Mouse (Mus musculus) ES-Bruce4 (cell line): ENCODE measurements around the gene Amot.

Experiments
- CTCF ChIP-seq: IDR thresholded peaks from one replicate; pipeline ENCODE4 v1.8.1; 2011; ENCODE audit warnings: low read depth, low read length
- EP300 ChIP-seq: IDR thresholded peaks from 2 replicates; pipeline ENCODE4 v1.6.1; 2011; ENCODE audit warnings: low read depth, low read length; ENCODE audit not compliant: insufficient read depth
- POLR2A ChIP-seq: IDR thresholded peaks from one replicate; pipeline ENCODE4 v1.8.1; 2011; ENCODE audit warnings: low read length; ENCODE audit not compliant: insufficient read depth

DNA sequence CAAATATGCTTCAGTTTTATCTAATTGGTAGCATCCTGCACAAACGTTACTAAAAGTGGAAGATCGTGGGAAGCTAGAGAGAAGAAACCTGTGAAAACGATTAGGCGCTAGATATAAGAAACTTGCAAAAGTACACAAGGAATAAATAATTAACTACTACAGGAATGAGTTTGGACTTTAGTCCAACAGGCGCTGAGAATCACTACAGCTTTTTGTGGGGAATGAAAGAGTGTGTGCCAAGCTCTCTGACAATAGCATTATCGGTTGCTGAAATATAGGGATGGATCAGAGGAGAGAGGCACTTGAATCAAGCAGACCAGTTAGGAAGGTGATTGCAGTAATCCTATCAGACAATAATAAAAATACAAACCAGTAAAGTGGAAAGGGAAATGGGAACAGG is 49.4 kb downstream of the Amot start:
- TF ChIP-seq CTCF (no peak), POLR2A (no peak), EP300 (no peak)
